Mouse (Mus musculus): Measurements from ENCODE around the gene Rgsl1.

- TF ChIP-seq CTCF (IDR thresholded peaks at IDR 0.05; ENCODE audit: low read depth, low read length) (no peak), POLR2A (IDR thresholded peaks at IDR 0.05; ENCODE audit: borderline replicate concordance, low read depth, low read length) (no peak)
These were observed 93.9 kb downstream of the Rgsl1 start for GRCm38 (mm10) chr1:153750054-153750453.

All from bone marrow macrophage, adult 2 months (primary cell).